Mouse (Mus musculus): ENCODE measurements around the gene Catsperd.
"Not testable (repeated sequence)": the region's sequence is repeated elsewhere in the genome, so short reads cannot be mapped to it uniquely, and the experiment has no call there.

Catsperd gene

GRCm38 (mm10) chr17:56613236-56613844 is 14.6 kb upstream of the Catsperd start, which contains the start of gene Rpl36:
TSS of gene Rpl36 (plus strand) at chr17:56613416.
- in situ Hi-C loops (cut with MboI): no loop called here

DNA sequence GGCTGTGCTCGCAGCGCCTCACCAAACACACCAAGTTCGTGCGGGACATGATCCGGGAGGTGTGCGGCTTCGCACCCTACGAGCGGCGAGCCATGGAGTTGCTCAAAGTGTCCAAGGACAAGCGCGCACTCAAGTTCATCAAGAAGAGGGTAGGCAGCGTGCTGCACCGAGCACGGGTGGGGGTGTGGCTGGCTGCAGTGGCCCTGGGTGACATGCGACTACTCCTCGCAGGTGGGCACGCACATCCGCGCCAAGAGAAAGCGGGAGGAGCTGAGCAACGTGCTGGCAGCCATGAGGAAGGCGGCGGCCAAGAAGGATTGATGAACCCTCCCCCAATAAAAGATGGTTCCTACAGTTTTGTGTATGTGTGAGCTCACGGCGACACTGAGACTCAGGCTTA is 14.1 kb upstream of the Catsperd start:
- in situ Hi-C loops (cut with MboI): not testable (repeated sequence)

DNA sequence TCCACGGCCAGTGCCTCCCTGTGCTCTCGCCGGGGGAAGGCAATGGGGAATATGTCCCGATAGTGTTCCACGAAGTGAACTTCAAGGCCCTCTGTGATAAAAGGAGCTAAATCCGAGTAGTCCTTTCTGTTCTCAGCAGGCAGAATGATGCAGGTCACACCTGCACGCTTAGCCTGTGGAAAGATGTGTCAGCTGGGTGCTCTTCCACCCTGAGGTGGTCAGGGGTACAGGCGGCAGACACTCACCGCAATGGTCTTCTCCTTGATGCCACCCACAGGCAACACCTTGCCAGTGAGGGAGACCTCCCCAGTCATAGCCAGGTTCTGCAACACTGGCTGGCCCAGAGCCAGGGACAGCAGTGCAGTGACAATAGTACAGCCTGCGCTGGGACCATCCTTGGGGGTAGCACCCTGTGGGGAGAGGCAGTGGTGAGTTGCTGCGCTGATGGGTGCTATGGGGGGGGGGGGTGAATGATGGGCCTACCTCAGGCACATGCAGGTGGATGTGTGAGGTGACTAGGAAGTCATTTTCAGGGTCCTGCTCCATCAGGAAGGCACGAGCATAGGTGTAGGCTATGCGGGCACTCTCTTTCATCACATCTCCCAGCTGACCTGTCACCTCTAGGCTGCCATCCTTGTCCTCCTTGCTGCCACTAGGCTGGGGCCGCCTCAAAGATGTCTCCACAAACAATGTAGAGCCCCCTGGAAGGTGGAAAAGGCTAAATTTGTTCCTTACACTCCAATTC is 13.4 kb upstream of the Catsperd start:
- in situ Hi-C loops (cut with MboI): no loop called here

GRCm38 (mm10) chr17:56615136-56615784 is 12.7 kb upstream of the Catsperd start:
- in situ Hi-C loops (cut with MboI): no loop called here

DNA sequence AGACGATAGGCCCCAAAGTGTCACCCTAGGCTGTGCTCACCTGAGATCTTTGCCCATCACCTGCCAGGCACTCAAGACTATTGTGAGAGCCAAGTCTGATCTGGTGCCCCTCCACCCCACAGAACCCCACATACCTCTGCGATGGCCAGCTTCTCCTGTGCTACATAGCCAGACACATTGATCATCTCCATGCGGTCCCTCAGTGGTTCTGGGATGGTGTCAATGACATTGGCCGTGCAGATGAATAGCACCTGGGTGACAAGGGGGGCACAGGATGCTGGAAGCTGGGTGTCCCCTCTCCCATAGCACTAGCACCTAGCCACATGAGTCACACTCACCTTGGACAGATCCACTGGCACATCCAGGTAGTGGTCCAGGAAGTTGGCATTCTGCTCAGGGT is 12.2 kb upstream of the Catsperd start:
- in situ Hi-C loops (cut with MboI): no loop called here

- in situ Hi-C loops (cut with MboI): no loop called here
These were observed 11.2 kb upstream of the Catsperd start for GRCm38 (mm10) chr17:56616725-56617124.

DNA sequence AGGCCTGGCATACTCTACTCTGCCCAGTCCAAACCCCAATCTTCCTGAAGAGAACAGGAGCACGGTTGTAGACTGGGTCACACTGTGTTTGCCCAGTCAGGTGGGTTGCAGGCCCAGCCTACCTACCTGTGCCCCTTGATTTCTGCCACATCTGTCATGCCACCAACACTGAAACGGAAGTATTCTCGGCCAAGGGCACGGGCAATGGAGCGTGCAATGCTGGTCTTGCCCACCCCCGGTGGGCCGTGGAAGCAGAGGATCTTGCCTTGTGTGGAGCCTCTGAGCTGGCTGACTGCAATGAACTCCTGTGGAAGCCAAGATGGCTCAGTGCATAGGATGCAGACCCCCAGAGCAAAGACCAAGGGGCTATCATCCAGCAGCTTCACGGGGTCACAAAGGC is 10.3 kb upstream of the Catsperd start:
- in situ Hi-C loops (cut with MboI): no loop called here

GRCm38 (mm10) chr17:56625495-56625894 is 2.4 kb upstream of the Catsperd start:
- in situ Hi-C loops (cut with MboI): no loop called here

DNA sequence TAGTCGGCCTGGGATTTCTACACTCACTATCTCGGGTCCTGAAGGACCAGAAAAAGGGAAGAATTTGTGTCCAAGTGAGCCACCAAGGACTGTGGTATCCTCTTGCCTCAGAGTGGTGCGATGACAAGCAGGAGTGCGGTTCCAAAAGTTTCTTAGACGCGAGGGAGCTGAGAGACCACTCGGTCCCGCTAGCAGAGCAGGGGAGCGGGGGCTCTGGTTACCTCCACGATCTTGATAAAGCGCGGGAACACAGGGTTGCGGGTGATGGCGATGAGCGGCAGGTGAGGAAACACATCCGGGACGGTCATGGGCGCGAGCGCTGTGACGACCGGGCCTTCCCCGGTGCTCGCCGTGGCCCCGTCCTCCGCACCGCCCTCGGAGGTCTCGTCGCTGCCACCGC is 1.7 kb upstream of the Catsperd start:
- in situ Hi-C loops (cut with MboI): no loop called here

- in situ Hi-C loops (cut with MboI): no loop called here
These were observed 1.0 kb upstream of the Catsperd start, which contains the start of gene Lonp1 for GRCm38 (mm10) chr17:56626754-56627470. TSS of gene Lonp1 (minus strand) at chr17:56626887.

GRCm38 (mm10) chr17:56629800-56630781 is 2.1 kb downstream of the Catsperd start:
- in situ Hi-C loops (cut with MboI): not testable (repeated sequence)

- in situ Hi-C loops (cut with MboI): no loop called here
These were observed 3.9 kb downstream of the Catsperd start for GRCm38 (mm10) chr17:56631807-56632206.

GRCm38 (mm10) chr17:56634023-56634422 is 6.1 kb downstream of the Catsperd start:
- in situ Hi-C loops (cut with MboI): no loop called here

- in situ Hi-C loops (cut with MboI): no loop called here
These were observed 15.3 kb downstream of the Catsperd start for GRCm38 (mm10) chr17:56643237-56643636.

DNA sequence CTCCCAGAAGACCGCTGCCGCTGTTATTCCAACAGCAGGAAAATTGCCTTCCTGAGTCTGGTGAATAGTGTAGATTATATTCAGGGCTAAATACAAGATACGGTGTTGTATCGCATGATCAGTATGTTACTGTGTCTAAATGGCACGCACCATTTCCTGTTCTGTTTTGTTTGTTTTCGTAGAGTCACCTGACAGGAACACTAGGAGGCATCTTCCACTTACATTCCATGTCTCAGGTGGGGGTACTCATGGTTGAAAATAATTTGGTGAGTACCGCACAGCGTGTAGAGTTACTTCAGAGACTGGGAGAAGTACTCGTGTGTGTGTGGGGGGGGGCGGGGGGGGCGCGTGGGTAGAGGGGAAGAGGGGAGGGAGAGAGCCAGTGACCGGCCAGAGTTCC is 19.6 kb downstream of the Catsperd start:
- in situ Hi-C loops (cut with MboI): no loop called here

DNA sequence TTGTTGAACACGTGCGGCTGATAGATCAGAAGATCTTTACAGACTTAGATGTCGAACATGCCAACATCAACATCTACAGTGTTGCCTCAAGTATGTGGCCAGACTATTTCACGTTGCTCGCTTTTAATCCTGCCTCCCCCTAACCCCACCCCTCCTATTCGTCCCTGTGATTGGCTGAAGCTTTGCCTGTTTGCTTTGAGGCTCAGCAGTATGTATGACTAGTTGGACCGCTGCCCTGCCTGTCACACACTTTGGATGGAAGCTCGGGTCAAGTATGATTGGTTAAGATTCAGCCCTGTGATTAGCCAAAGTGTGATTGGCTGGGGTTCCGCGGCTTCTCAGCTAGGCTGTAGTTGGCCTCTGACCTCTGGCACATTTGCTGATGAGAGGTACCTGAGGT is 23.9 kb downstream of the Catsperd start:
- in situ Hi-C loops (cut with MboI): no loop called here

DNA sequence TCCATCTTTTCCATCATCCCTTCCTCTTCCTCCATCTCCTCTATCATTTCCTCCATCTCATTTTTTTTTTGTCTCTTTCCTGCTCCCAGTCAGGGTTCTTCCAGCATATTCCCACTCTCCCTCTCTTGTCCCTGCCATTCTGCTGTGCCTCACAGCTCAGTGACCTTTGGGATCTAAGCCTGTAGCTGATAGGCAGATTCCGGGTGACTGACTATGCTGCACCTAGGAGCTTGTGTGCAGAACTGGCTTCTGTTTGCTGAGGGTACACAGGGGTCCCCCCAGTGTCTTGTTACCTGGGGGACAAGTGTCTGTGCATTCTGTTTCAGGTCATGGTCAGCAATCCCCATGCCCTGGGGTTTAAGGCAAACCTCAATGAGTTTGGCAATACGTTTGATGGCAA is 26.8 kb downstream of the Catsperd start:
- in situ Hi-C loops (cut with MboI): no loop called here

DNA sequence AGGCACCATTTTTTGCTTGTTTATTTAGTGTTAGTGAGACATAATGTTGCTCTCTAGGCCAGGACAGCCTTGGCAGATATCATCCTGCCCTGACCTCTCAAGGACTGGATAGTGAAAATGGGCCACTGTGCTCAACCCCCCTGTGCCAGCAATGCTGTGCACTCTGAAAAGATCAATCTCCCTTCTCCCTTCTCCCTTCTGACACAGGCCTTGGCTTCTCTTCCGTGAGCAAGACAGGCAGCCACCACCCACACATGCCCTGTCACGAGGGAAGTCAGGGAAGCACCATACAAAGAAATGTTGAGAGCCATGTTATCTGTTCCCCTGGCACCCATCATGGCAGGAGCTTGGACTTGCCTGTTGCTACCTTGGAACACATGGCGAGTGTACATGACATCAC is 27.4 kb downstream of the Catsperd start:
- in situ Hi-C loops (cut with MboI): no loop called here

DNA sequence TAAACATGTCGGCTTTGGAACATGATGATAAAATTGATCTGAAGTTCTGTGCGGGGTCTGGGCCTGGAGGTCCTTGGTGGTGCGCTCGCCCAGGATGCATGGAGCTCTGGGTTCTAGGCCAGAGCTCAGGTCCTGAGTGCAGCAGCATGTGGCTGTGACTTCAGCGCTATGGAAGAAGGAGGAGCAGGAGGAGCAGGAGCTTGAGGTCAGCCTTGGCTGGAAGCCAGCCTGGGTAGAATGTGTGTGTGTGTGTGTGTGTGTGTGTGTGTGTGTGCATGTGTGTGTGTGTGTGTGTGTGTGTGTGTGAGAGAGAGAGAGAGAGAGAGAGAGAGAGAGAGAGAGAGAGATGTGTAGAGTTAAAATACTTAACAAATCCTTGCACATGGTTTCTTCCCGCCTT is 28.2 kb downstream of the Catsperd start:
- in situ Hi-C loops (cut with MboI): no loop called here

DNA sequence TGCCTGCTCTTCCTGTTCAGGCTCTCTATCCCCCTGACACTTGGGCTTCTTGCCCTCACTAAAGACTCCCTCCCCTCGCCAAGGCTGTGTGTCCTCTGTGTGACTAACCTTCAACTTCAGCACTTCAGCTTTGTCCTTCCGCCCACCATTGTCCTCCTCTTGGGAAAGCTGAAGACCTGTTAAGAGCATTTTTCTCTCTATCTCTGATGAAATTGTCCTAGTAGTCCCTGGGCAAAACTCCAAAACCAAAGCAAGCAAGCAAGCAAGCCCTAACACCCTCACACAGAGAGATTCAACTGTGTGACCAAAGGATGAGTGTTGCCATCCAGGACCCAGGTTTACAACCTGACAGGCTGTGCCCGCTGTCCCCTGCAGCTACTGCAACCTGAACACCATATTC is 35.7 kb downstream of the Catsperd start:
- in situ Hi-C loops (cut with MboI): no loop called here

DNA sequence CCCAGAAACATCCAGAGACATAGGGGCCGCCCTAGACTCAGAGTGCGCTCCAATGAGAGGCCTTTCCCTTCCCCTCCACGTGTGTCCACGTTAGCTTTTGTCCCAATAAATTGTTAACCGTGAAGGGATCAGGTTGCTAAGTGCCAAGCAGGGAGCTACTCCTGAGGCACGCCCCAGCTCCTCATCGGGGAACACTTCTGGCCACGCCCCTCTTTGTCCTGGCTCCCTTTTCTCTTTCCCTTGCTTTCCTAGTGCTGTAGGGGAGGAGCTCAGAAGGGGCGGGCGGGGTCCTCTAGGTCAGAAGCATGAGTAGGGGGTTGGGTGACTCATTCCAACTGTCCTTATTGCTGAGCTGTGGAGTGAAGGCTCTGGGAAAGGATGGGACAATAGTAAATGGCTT is 36.4 kb downstream of the Catsperd start:
- in situ Hi-C loops (cut with MboI): no loop called here

All from mature B cell (primary cell).